In genomic region chr19:21884385-21884784, GRCm38 (mm10) we compare ENCODE assay signal across 12 mouse cellular contexts.
DNase-seq lines count a peak whose midpoint lies in the region; ATAC-seq and TF ChIP-seq lines count a peak whose summit lies in the region.
"Had no signal": no experiment of that assay in that cellular context is flagged by ENCODE, and none has a peak within 500 bp of the region (broad histone marks: within the 10 kb centered on the region; RNA-seq: fewer than 3 reads in every experiment).

No protein-coding gene starts in this region.

- no peak for DNase-seq in hindbrain, embryonic 11.5 days (ENCODE audit: low spot score)
- DNase-seq in hindbrain, embryonic 10.5 days (ENCODE audit: low spot score): no peak
- peak; percentile 81 for DNase-seq in brain, embryonic 14.5 days (ENCODE audit: low read depth)
- peak; percentile 55 for DNase-seq in cerebellum, adult 11-12 months
- DNase-seq in testis, postnatal 14 days (ENCODE audit: low spot score): no peak
- DNase-seq in thymus, postnatal 25 days: no peak
- DNase-seq: kidney, postnatal 14 days; lung, postnatal 36 days; thymus, postnatal 4 days had no signal

- no peak for TF ChIP-seq CTCF in brain, embryonic 14.5 days (IDR thresholded peaks at IDR 0.05; ENCODE audit: borderline replicate concordance, extremely low read depth, insufficient read depth, insufficient read length)

- peak; percentile 40; the same call in 1 of the 2 replicates for ATAC-seq in hindbrain, embryonic 11.5 days (ENCODE audit: low FRiP score)
- ATAC-seq in heart, embryonic 16.5 days (replicated peaks; ENCODE audit: extremely low read depth, insufficient read depth, low FRiP score): no peak
- ATAC-seq: liver, embryonic 12.5 days had no signal

- no peak overlapping the region for H3K4me3 ChIP-seq in hindbrain, embryonic 11.5 days (ENCODE audit: low read depth, low read length)
- H3K4me3 ChIP-seq in hindbrain, embryonic 10.5 days: no peak overlapping the region
- no peak overlapping the region for H3K4me3 ChIP-seq in heart, embryonic 16.5 days (ENCODE audit: low read length)
- H3K4me3 ChIP-seq: left cerebral cortex, adult 2 months; liver, embryonic 12.5 days had no signal

- no peak overlapping the region for H3K27ac ChIP-seq in hindbrain, embryonic 11.5 days (ENCODE audit: low read depth, low read length)
- H3K27ac ChIP-seq in hindbrain, embryonic 10.5 days: no peak overlapping the region
- peak overlapping the region; percentile 45 for H3K27ac ChIP-seq in heart, embryonic 16.5 days (ENCODE audit: low read length)
- H3K27ac ChIP-seq: left cerebral cortex, adult 2 months; liver, embryonic 12.5 days had no signal

- WGBS in hindbrain, embryonic 11.5 days: 35% methylated on average over 4 of the region's 4 CpGs
- WGBS in hindbrain, embryonic 10.5 days: 34% methylated on average over 4 of the region's 4 CpGs
- WGBS in heart, embryonic 16.5 days: 61% methylated on average over 4 of the region's 4 CpGs

- no peaks in the 10 kb centered on the region for H3K9me3 ChIP-seq in hindbrain, embryonic 11.5 days (ENCODE audit: control insufficient read depth, low read length)
- H3K9me3 ChIP-seq in hindbrain, embryonic 10.5 days: no peaks in the 10 kb centered on the region
- H3K9me3 ChIP-seq in heart, embryonic 16.5 days (replicated peaks; ENCODE audit: control insufficient read depth, low read length): no peaks in the 10 kb centered on the region
- H3K9me3 ChIP-seq: liver, embryonic 12.5 days had no signal

- TF ChIP-seq POLR2A in brain, embryonic 14.5 days (IDR thresholded peaks at IDR 0.05; ENCODE audit: borderline replicate concordance, extremely low read depth, insufficient read depth, insufficient read length, poor library complexity, severe bottlenecking): no peak

- no peak overlapping the region for H3K4me2 ChIP-seq in hindbrain, embryonic 11.5 days (replicated peaks; ENCODE audit: low read depth, low read length)
- no peak overlapping the region for H3K4me2 ChIP-seq in heart, embryonic 16.5 days (ENCODE audit: low read depth, low read length)
- H3K4me2 ChIP-seq: liver, embryonic 12.5 days had no signal

- no peaks in the 10 kb centered on the region for H3K36me3 ChIP-seq in hindbrain, embryonic 11.5 days (ENCODE audit: control insufficient read depth, insufficient read depth, low read length)
- H3K36me3 ChIP-seq in hindbrain, embryonic 10.5 days: no peaks in the 10 kb centered on the region
- no peaks in the 10 kb centered on the region for H3K36me3 ChIP-seq in heart, embryonic 16.5 days (ENCODE audit: control insufficient read depth, insufficient read depth)
- H3K36me3 ChIP-seq: liver, embryonic 12.5 days had no signal

- no peaks in the 10 kb centered on the region for H3K4me1 ChIP-seq in hindbrain, embryonic 11.5 days (replicated peaks; ENCODE audit: control insufficient read depth, insufficient read depth, low read length)
- H3K4me1 ChIP-seq in hindbrain, embryonic 10.5 days (replicated peaks): peaks cover 22% of the 10 kb centered on the region
- H3K4me1 ChIP-seq in heart, embryonic 16.5 days (ENCODE audit: control insufficient read depth, insufficient read depth, low read length): peaks cover 24% of the 10 kb centered on the region
- H3K4me1 ChIP-seq: liver, embryonic 12.5 days had no signal

- no peaks in the 10 kb centered on the region for H3K27me3 ChIP-seq in hindbrain, embryonic 11.5 days (ENCODE audit: control insufficient read depth, insufficient read depth, low read length)
- no peaks in the 10 kb centered on the region for H3K27me3 ChIP-seq in hindbrain, embryonic 10.5 days (ENCODE audit: insufficient read depth, poor library complexity, severe bottlenecking)
- no peaks in the 10 kb centered on the region for H3K27me3 ChIP-seq in heart, embryonic 16.5 days (ENCODE audit: control insufficient read depth, insufficient read depth, low read length)
- H3K27me3 ChIP-seq: liver, embryonic 12.5 days had no signal

- H3K9ac ChIP-seq in hindbrain, embryonic 11.5 days (ENCODE audit: low read depth, low read length): no peak overlapping the region
- H3K9ac ChIP-seq in heart, embryonic 16.5 days (ENCODE audit: low read length): no peak overlapping the region
- H3K9ac ChIP-seq: liver, embryonic 12.5 days had no signal

Comparison
In these comparisons a context has a peak if more than half of its experiments do, and no peak if none do; other contexts are left out.
1. DNase-seq: peak in brain, embryonic 14.5 days (single experiment) and cerebellum, adult 11-12 months (single experiment); none in hindbrain, embryonic 11.5 days (single experiment), hindbrain, embryonic 10.5 days (single experiment), testis, postnatal 14 days (single experiment) and thymus, postnatal 25 days (single experiment).